Mouse (Mus musculus) hindbrain, embryonic 15.5 days (tissue): ENCODE measurements around the gene Ugt1a9. TPM values are rescaled to one million over a fixed set of nuclear protein-coding genes. Genes with fewer than 3 reads are reported as not detected.

Experiments used
- ATAC-seq: fragments of 200-750 bp; cut with Nextera tagmentation; 2 replicates; pipeline ENCODE4 v1.8.0; 2017; ENCODE audit warnings: low read depth, moderate number of reproducible peaks, moderate TSS enrichment; ENCODE audit not compliant: low FRiP score
- H3K27ac ChIP-seq: fragments of 300-500 bp; sonication (generic); replicated peaks from 2 replicates; pipeline ENCODE4 v1.5.1; 2015; ENCODE audit warnings: mild to moderate bottlenecking, inconsistent platforms
- H3K27me3 ChIP-seq: fragments of 300-500 bp; sonication (generic); 2 replicates; pipeline ENCODE4 v1.6.1; 2015; ENCODE audit warnings: control low read depth, inconsistent platforms
- H3K36me3 ChIP-seq: fragments of 300-500 bp; sonication (generic); 2 replicates; pipeline ENCODE4 v1.6.1; 2015; ENCODE audit warnings: control low read depth, inconsistent platforms
- H3K4me1 ChIP-seq: fragments of 300-500 bp; sonication (generic); replicated peaks from 2 replicates; pipeline ENCODE4 v1.6.1; 2015; ENCODE audit warnings: control low read depth, inconsistent platforms
- H3K4me2 ChIP-seq: fragments of 300-500 bp; sonication (generic); 2 replicates; pipeline ENCODE4 v1.6.1; 2015; ENCODE audit warnings: moderate library complexity, mild to moderate bottlenecking, inconsistent platforms
- H3K4me3 ChIP-seq: fragments of 300-500 bp; sonication (generic); 2 replicates; pipeline ENCODE4 v1.5.1; 2015; ENCODE audit warnings: mild to moderate bottlenecking, inconsistent platforms
- H3K9ac ChIP-seq: fragments of 300-500 bp; sonication (generic); 2 replicates; pipeline ENCODE4 v1.6.1; 2015; ENCODE audit warnings: inconsistent platforms
- H3K9me3 ChIP-seq: fragments of 300-500 bp; sonication (generic); 2 replicates; pipeline ENCODE4 v1.6.1; 2016; ENCODE audit warnings: control low read depth, inconsistent platforms
- WGBS: fragments of 180-500 bp; shearing (Covaris S2); methylation state at CpG from one replicate; pipeline ENCODE4 v1.1.7; 2015; 5-methylcytosine and 5-hydroxymethylcytosine counted together
- polyA plus RNA-seq: library from polyadenylated mRNA; unstranded; fragments of >200 nt; fragmentation: Nextera tagmentation; extraction: Ambion mirVana; gene quantifications from 2 replicates; pipeline ENCODE4 v1.2.1, GENCODE M21; 2015

Ugt1a9 gene
- polyA plus RNA-seq, 1 experiment from 2014 or later: not detected

GRCm38 (mm10) chr1:88259643-88260024 lies 189.0 kb downstream of the Ugt1a9 start:
- Histone ChIP-seq H3K9me3 (peaks cover 21% of the 10 kb centered on the region), H3K4me1 (no peaks in the 10 kb centered on the region), H3K36me3 (peaks cover 32% of the 10 kb centered on the region), H3K27me3 (no peaks in the 10 kb centered on the region), H3K27ac (no peak overlapping the region), H3K4me2 (no peak overlapping the region), H3K9ac (no peak overlapping the region), H3K4me3 (no peak overlapping the region)
- WGBS: 73% methylated on average over 4 of the region's 4 CpGs
- peak; percentile 5; the same call in 1 of the 2 replicates for ATAC-seq

GRCm38 (mm10) chr1:88260114-88260513 lies 189.5 kb downstream of the Ugt1a9 start:
- 81% methylated on average over 6 of the region's 6 CpGs for WGBS
- 0 out of 2 replicates have a peak, but pooled peaks have one; percentile 9 for ATAC-seq
- Histone ChIP-seq H3K9ac (no peak overlapping the region), H3K36me3 (peaks cover 37% of the 10 kb centered on the region), H3K4me2 (no peak overlapping the region), H3K27ac (no peak overlapping the region), H3K27me3 (no peaks in the 10 kb centered on the region), H3K4me3 (no peak overlapping the region), H3K4me1 (no peaks in the 10 kb centered on the region), H3K9me3 (peaks cover 16% of the 10 kb centered on the region)

DNA sequence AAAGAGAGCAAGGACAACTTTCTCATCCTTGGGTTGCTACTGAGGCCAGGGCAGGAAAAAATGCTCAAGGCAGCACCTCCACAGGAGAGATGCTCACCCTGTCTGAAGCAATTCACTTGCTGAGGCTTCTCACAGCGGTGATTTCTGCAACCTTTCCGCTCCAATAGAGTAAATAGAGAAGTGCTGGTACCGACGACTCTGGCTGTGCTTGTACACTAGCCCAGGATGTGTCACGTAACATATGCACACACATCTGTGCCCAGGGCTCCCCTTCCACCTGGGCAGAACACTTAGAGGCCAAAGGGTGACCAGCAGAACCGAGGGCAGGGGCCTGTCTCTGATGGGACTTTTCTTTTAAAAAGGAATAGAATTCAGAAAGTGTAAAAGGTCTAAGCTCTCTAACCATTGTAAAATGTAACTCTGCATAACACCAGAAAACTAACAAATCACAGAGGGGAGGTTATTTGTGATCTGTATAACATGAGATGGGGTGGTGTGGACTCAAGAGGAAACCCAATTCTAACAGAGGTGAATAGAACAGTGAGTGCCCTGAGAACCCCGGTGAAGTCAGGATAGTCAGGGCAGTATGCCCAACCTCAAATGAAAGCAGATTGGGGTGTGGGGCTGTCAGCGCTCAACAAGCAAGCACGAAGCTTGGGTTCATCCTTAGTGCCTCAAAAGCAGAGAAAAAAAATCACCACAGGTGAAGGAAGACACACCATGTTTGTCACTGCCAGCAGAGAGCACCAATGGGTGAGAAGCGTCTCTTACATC lies 190.2 kb downstream of the Ugt1a9 start:
- H3K4me2 ChIP-seq: no peak overlapping the region
- no peak overlapping the region for H3K9ac ChIP-seq
- H3K9me3 ChIP-seq: peaks cover 11% of the 10 kb centered on the region; the same call in 1 of the 2 replicates
- peaks cover 44% of the 10 kb centered on the region for H3K36me3 ChIP-seq
- H3K4me1 ChIP-seq: no peaks in the 10 kb centered on the region
- no peak overlapping the region for H3K4me3 ChIP-seq
- 82% methylated on average over 10 of the region's 10 CpGs for whole genome bisulfite sequencing
- no peaks in the 10 kb centered on the region for H3K27me3 ChIP-seq
- H3K27ac ChIP-seq: no peak overlapping the region
- no peak for ATAC-seq

GRCm38 (mm10) chr1:88261706-88262105 lies 191.1 kb downstream of the Ugt1a9 start:
- no peak for ATAC-seq
- no peak overlapping the region for H3K27ac ChIP-seq
- 89% methylated on average over 7 of the region's 7 CpGs for WGBS
- H3K9me3 ChIP-seq: 0 out of 2 replicates have a peak, but pooled peaks cover 4% of the 10 kb centered on the region
- H3K4me1 ChIP-seq: no peaks in the 10 kb centered on the region
- peaks cover 53% of the 10 kb centered on the region for H3K36me3 ChIP-seq
- H3K4me3 ChIP-seq: no peak overlapping the region
- no peak overlapping the region for H3K9ac ChIP-seq
- no peaks in the 10 kb centered on the region for H3K27me3 ChIP-seq
- no peak overlapping the region for H3K4me2 ChIP-seq

DNA sequence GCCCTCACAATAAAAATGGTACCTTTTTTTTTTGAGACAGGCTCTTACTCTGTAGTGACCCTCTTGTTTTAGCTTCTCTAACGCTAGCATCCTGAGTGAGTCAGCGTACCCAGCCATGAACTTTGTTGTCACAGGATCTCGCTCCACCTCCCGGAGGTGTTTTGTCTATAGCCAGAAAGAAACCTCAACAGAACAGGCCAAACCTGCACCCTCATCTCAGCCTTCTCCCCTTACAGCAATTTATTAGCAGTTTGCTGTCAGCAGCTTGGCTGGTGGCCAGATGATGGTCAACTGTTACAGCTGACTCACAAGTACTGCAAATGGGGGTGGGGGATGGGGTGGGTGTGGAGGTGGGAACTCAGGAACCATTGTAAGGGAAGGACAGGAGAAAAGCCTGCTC lies 191.7 kb downstream of the Ugt1a9 start:
- ATAC-seq: no peak
- WGBS: 78% methylated on average over 4 of the region's 4 CpGs
- Histone ChIP-seq H3K27ac (no peak overlapping the region), H3K4me2 (no peak overlapping the region), H3K4me1 (no peaks in the 10 kb centered on the region), H3K4me3 (no peak overlapping the region), H3K27me3 (no peaks in the 10 kb centered on the region), H3K9me3 (no peaks in the 10 kb centered on the region), H3K36me3 (peaks cover 59% of the 10 kb centered on the region), H3K9ac (no peak overlapping the region)

- 75% methylated on average over 6 of the region's 6 CpGs for WGBS
- H3K9ac ChIP-seq: no peak overlapping the region
- H3K4me3 ChIP-seq: no peak overlapping the region
- no peak overlapping the region for H3K4me2 ChIP-seq
- ATAC-seq: no peak
- no peaks in the 10 kb centered on the region for H3K27me3 ChIP-seq
- peaks cover 66% of the 10 kb centered on the region for H3K36me3 ChIP-seq
- no peaks in the 10 kb centered on the region for H3K4me1 ChIP-seq
- H3K9me3 ChIP-seq: no peaks in the 10 kb centered on the region
- no peak overlapping the region for H3K27ac ChIP-seq
Measured at GRCm38 (mm10) chr1:88262961-88263360, 192.4 kb downstream of the Ugt1a9 start.

- H3K27me3 ChIP-seq: no peaks in the 10 kb centered on the region
- no peak overlapping the region for H3K4me3 ChIP-seq
- peaks cover 74% of the 10 kb centered on the region for H3K36me3 ChIP-seq
- ATAC-seq: no peak
- 92% methylated on average over 5 of the region's 5 CpGs for WGBS
- no peak overlapping the region for H3K27ac ChIP-seq
- H3K4me1 ChIP-seq: no peaks in the 10 kb centered on the region
- H3K9me3 ChIP-seq: no peaks in the 10 kb centered on the region
- no peak overlapping the region for H3K4me2 ChIP-seq
- no peak overlapping the region for H3K9ac ChIP-seq
Measured at GRCm38 (mm10) chr1:88263778-88264177, 193.2 kb downstream of the Ugt1a9 start.

- Histone ChIP-seq H3K27me3 (no peaks in the 10 kb centered on the region), H3K4me3 (no peak overlapping the region), H3K4me2 (no peak overlapping the region), H3K9me3 (no peaks in the 10 kb centered on the region), H3K4me1 (no peaks in the 10 kb centered on the region), H3K36me3 (peaks cover 80% of the 10 kb centered on the region), H3K9ac (no peak overlapping the region), H3K27ac (no peak overlapping the region)
- ATAC-seq: no peak
- 91% methylated on average over 7 of the region's 7 CpGs for WGBS
Measured at GRCm38 (mm10) chr1:88264237-88264868, 193.8 kb downstream of the Ugt1a9 start.

GRCm38 (mm10) chr1:88264869-88265240 lies 194.3 kb downstream of the Ugt1a9 start:
- peaks cover 85% of the 10 kb centered on the region for H3K36me3 ChIP-seq
- no peaks in the 10 kb centered on the region for H3K4me1 ChIP-seq
- no peak overlapping the region for H3K9ac ChIP-seq
- H3K4me3 ChIP-seq: no peak overlapping the region
- WGBS: 76% methylated on average over 4 of the region's 4 CpGs
- no peaks in the 10 kb centered on the region for H3K27me3 ChIP-seq
- ATAC-seq: no peak
- H3K9me3 ChIP-seq: no peaks in the 10 kb centered on the region
- no peak overlapping the region for H3K4me2 ChIP-seq
- no peak overlapping the region for H3K27ac ChIP-seq

DNA sequence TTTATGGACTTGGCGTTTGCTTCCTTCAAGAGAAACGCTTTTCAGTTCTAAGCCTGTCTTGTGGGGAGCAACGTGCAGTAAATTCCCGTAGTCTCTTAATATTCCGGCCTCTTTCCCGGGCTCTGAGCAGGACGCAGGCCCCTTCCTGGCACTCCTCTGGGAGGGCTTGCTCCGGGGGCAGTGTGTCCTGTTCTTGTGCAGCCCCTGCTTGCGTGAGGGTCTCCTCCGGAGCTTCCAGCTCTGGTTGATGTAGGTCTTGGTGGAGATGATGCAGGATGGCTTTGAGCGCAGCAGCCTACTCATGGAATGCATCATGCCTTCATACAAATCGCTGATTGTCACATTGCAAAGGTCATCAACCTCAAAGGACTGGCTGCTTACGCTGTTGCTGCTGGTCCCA lies 195.5 kb downstream of the Ugt1a9 start:
- Histone ChIP-seq H3K4me2 (no peak overlapping the region), H3K4me1 (no peaks in the 10 kb centered on the region), H3K9me3 (no peaks in the 10 kb centered on the region), H3K27ac (no peak overlapping the region), H3K36me3 (peaks cover 82% of the 10 kb centered on the region), H3K4me3 (no peak overlapping the region), H3K9ac (no peak overlapping the region), H3K27me3 (no peaks in the 10 kb centered on the region)
- ATAC-seq: no peak
- WGBS: 88% methylated on average over 13 of the region's 13 CpGs

- 0 out of 2 replicates have a peak, but pooled peaks have one; percentile 1 for ATAC-seq
- 95% methylated on average over 6 of the region's 6 CpGs for WGBS
- Histone ChIP-seq H3K9ac (no peak overlapping the region), H3K27ac (no peak overlapping the region), H3K4me3 (no peak overlapping the region), H3K4me1 (no peaks in the 10 kb centered on the region), H3K27me3 (no peaks in the 10 kb centered on the region), H3K4me2 (no peak overlapping the region), H3K36me3 (peaks cover 76% of the 10 kb centered on the region), H3K9me3 (no peaks in the 10 kb centered on the region)
Measured at GRCm38 (mm10) chr1:88267489-88267888, 196.9 kb downstream of the Ugt1a9 start.

GRCm38 (mm10) chr1:88268070-88268469 lies 197.5 kb downstream of the Ugt1a9 start:
- Histone ChIP-seq H3K27me3 (no peaks in the 10 kb centered on the region), H3K4me3 (no peak overlapping the region), H3K27ac (no peak overlapping the region), H3K4me1 (no peaks in the 10 kb centered on the region), H3K9me3 (no peaks in the 10 kb centered on the region), H3K36me3 (peaks cover 74% of the 10 kb centered on the region), H3K4me2 (no peak overlapping the region), H3K9ac (no peak overlapping the region)
- ATAC-seq: no peak
- 87% methylated on average over 6 of the region's 6 CpGs for WGBS
